ENCODE assay signal across 1 mouse cellular context in genomic region chr10:85184964-85185608, GRCm38 (mm10).
TF ChIP-seq lines count a peak whose summit lies in the region.

Gene Cry1, minus strand, starts transcription at chr10:85185064.

TF ChIP-seq in CH12.LX, 34 proteins besides CTCF, POLR2A, EP300 and RAD21 (continued from another document):
- TF ChIP-seq PAX5 (IDR thresholded peaks at IDR 0.05; ENCODE audit: low read length) (no peak), USF1 (IDR thresholded peaks at IDR 0.05; ENCODE audit: low read depth, low read length) (peak; percentile 93), GABPA (IDR thresholded peaks at IDR 0.05; ENCODE audit: insufficient replicate concordance, low read depth, low read length) (no peak), SMC3 (IDR thresholded peaks at IDR 0.05; ENCODE audit: low read depth, low read length) (no peak), JUND (conservative IDR thresholded peaks at IDR 0.05; ENCODE audit: low read depth, low read length) (no peak), MAZ (IDR thresholded peaks at IDR 0.05; ENCODE audit: low read depth, low read length) (peak; percentile 64; the same call in 1 of the 2 replicates), UBTF (IDR thresholded peaks at IDR 0.05; ENCODE audit: low read depth, low read length) (no peak), ELF1 (IDR thresholded peaks at IDR 0.05; ENCODE audit: low read depth, low read length) (peak; percentile 69), ETS1 (conservative IDR thresholded peaks at IDR 0.05; ENCODE audit: low read depth, low read length) (0 out of 2 replicates have a peak, but pooled peaks have one; percentile 9), POLR2AphosphoS2 (IDR thresholded peaks at IDR 0.05; ENCODE audit: low read depth, low read length) (peak; percentile 52; the same call in 1 of the 2 replicates), ZKSCAN1 (IDR thresholded peaks at IDR 0.05; ENCODE audit: borderline replicate concordance, low read depth, low read length) (no peak), MAX (IDR thresholded peaks at IDR 0.05; ENCODE audit: low read length) (peak; percentile 90), RCOR1 (conservative IDR thresholded peaks at IDR 0.05; ENCODE audit: low read depth, low read length) (no peak), KAT2A (IDR thresholded peaks at IDR 0.05; ENCODE audit: insufficient replicate concordance, low read length) (0 out of 2 replicates have a peak, but pooled peaks have one; percentile 11)
